Mouse (Mus musculus) neural tube, embryonic 12.5 days (tissue): ENCODE results near the gene Hsd11b2. TPM values are rescaled to one million over a fixed set of nuclear protein-coding genes. Genes with fewer than 3 reads are reported as not detected.
"Not testable (repeated sequence)": the region's sequence is repeated elsewhere in the genome, so short reads cannot be mapped to it uniquely, and the experiment has no call there.

Experiments
- ATAC-seq: fragments of 200-750 bp; cut with Nextera tagmentation; 2 replicates; pipeline ENCODE4 v1.8.0; 2017; ENCODE audit warnings: low read depth, mild to moderate bottlenecking, moderate TSS enrichment, moderate library complexity; ENCODE audit not compliant: low FRiP score
- H3K27ac ChIP-seq: fragments of 300-500 bp; sonication (generic); 2 replicates; pipeline ENCODE4 v1.5.1; 2016
- H3K27me3 ChIP-seq: fragments of 300-500 bp; sonication (generic); replicated peaks from 2 replicates; pipeline ENCODE4 v1.6.1; 2016; ENCODE audit warnings: mild to moderate bottlenecking
- H3K36me3 ChIP-seq: fragments of 300-500 bp; sonication (generic); 2 replicates; pipeline ENCODE4 v1.6.1; 2016; ENCODE audit warnings: mild to moderate bottlenecking
- H3K4me1 ChIP-seq: fragments of 300-500 bp; sonication (generic); 2 replicates; pipeline ENCODE4 v1.6.1; 2016
- H3K4me2 ChIP-seq: fragments of 300-500 bp; sonication (generic); replicated peaks from 2 replicates; pipeline ENCODE4 v1.6.1; 2016; ENCODE audit warnings: mild to moderate bottlenecking
- H3K4me3 ChIP-seq: fragments of 300-500 bp; sonication (generic); 2 replicates; pipeline ENCODE4 v1.5.1; 2016
- H3K9ac ChIP-seq: fragments of 300-500 bp; sonication (generic); 2 replicates; pipeline ENCODE4 v1.6.1; 2016; ENCODE audit warnings: mild to moderate bottlenecking
- H3K9me3 ChIP-seq: fragments of 300-500 bp; sonication (generic); 2 replicates; pipeline ENCODE4 v1.6.1; 2016; ENCODE audit warnings: mild to moderate bottlenecking
- WGBS: fragments of 180-500 bp; shearing (Covaris S2); methylation state at CpG from one replicate; pipeline ENCODE4 v1.1.7; 2016; 5-methylcytosine and 5-hydroxymethylcytosine counted together
- polyA plus RNA-seq: library from polyadenylated mRNA; unstranded; fragments of >200 nt; fragmentation: Nextera tagmentation; extraction: Ambion mirVana; gene quantifications from 2 replicates; pipeline ENCODE4 v1.2.1, GENCODE M21; 2016

The Hsd11b2 gene
- polyA plus RNA-seq, 1 experiment from 2014 or later, result 23.8 TPM

DNA sequence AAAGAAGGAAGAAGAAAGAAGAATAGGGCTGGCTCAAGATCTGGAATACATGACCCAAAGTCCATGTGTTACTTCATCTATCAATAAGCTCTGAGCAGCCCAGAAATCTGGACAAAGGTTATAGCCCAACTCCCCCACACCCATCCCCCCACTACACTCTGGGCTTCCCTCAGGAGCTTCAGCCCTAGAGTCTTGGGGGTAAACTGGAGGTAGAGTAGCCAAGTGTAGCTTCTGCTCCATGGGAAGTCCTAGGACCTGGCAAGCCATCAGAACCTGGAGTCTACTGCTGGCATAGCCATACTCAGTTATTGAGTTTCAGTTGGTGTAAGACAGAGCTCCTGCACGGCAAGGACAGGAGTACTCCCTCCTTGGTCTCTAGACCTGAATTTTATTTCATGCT is 31.0 kb downstream of the Hsd11b2 start:
- no peaks in the 10 kb centered on the region for H3K9me3 ChIP-seq
- WGBS, result 97% methylated on average over 1 of the region's 1 CpGs
- no peak overlapping the region for H3K27ac ChIP-seq
- H3K4me3 ChIP-seq, result no peak overlapping the region
- H3K27me3 ChIP-seq, result no peaks in the 10 kb centered on the region
- ATAC-seq, result no peak
- H3K36me3 ChIP-seq, result 0 out of 2 replicates have a peak, but pooled peaks cover 5% of the 10 kb centered on the region
- peaks cover 9% of the 10 kb centered on the region for H3K4me1 ChIP-seq
- H3K4me2 ChIP-seq, result no peak overlapping the region
- no peak overlapping the region for H3K9ac ChIP-seq

GRCm38 (mm10) chr8:105550083-105550482 is 31.5 kb downstream of the Hsd11b2 start:
- Histone ChIP-seq H3K4me3 (no peak overlapping the region), H3K4me2 (no peak overlapping the region), H3K9ac (no peak overlapping the region), H3K27me3 (no peaks in the 10 kb centered on the region), H3K27ac (no peak overlapping the region), H3K4me1 (peaks cover 5% of the 10 kb centered on the region; the same call in 1 of the 2 replicates), H3K9me3 (no peaks in the 10 kb centered on the region), H3K36me3 (0 out of 2 replicates have a peak, but pooled peaks cover 5% of the 10 kb centered on the region)
- ATAC-seq, result no peak
- WGBS, result 76% methylated on average over 2 of the region's 2 CpGs

- WGBS, result 88% methylated on average over 2 of the region's 2 CpGs
- Histone ChIP-seq H3K9me3 (no peaks in the 10 kb centered on the region), H3K4me2 (no peak overlapping the region), H3K4me1 (no peaks in the 10 kb centered on the region), H3K36me3 (0 out of 2 replicates have a peak, but pooled peaks cover 5% of the 10 kb centered on the region), H3K27me3 (no peaks in the 10 kb centered on the region), H3K27ac (no peak overlapping the region), H3K9ac (no peak overlapping the region), H3K4me3 (no peak overlapping the region)
- ATAC-seq, result no peak
Measured at GRCm38 (mm10) chr8:105552032-105552431, 33.5 kb downstream of the Hsd11b2 start.

GRCm38 (mm10) chr8:105552824-105553223 is 34.3 kb downstream of the Hsd11b2 start:
- no peaks in the 10 kb centered on the region for H3K9me3 ChIP-seq
- no peaks in the 10 kb centered on the region for H3K4me1 ChIP-seq
- 0 out of 2 replicates have a peak, but pooled peaks cover 5% of the 10 kb centered on the region for H3K36me3 ChIP-seq
- H3K27me3 ChIP-seq, result no peaks in the 10 kb centered on the region
- H3K9ac ChIP-seq, result no peak overlapping the region
- no peak overlapping the region for H3K4me3 ChIP-seq
- H3K27ac ChIP-seq, result no peak overlapping the region
- no peak overlapping the region for H3K4me2 ChIP-seq
- WGBS, result 79% methylated on average over 1 of the region's 1 CpGs
- ATAC-seq, result no peak

- H3K27me3 ChIP-seq, result no peaks in the 10 kb centered on the region
- no peaks in the 10 kb centered on the region for H3K4me1 ChIP-seq
- no peaks in the 10 kb centered on the region for H3K9me3 ChIP-seq
- H3K4me2 ChIP-seq, result no peak overlapping the region
- no peak overlapping the region for H3K9ac ChIP-seq
- H3K27ac ChIP-seq, result no peak overlapping the region
- H3K4me3 ChIP-seq, result no peak overlapping the region
- 0 out of 2 replicates have a peak, but pooled peaks have one; percentile 56 for ATAC-seq
- 0 out of 2 replicates have a peak, but pooled peaks cover 6% of the 10 kb centered on the region for H3K36me3 ChIP-seq
Measured at GRCm38 (mm10) chr8:105554087-105554486, 35.5 kb downstream of the Hsd11b2 start.

DNA sequence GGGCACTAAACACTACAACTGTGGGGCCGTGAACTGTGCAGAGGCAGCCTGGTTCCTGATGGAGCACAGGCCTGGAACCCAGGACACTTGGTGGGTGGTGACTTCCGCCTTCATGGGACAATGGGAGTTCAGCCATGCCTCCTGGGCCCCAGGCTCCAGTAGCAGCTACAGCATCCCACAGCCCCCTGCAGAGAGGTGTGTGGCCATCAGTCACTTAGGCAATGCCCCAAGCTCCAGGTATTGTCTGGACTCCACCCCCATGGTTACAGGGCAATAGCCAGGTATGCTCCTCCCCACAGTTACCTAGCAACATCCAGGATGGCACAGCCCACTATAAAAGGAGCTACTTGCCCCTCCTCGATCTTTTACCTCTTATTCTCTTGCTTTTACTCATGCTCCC is 36.7 kb downstream of the Hsd11b2 start:
- H3K27ac ChIP-seq, result no peak overlapping the region
- H3K36me3 ChIP-seq, result 0 out of 2 replicates have a peak, but pooled peaks cover 9% of the 10 kb centered on the region
- H3K4me3 ChIP-seq, result no peak overlapping the region
- no peak overlapping the region for H3K4me2 ChIP-seq
- no peaks in the 10 kb centered on the region for H3K27me3 ChIP-seq
- no peaks in the 10 kb centered on the region for H3K9me3 ChIP-seq
- no peaks in the 10 kb centered on the region for H3K4me1 ChIP-seq
- H3K9ac ChIP-seq, result no peak overlapping the region
- 50% methylated on average over 3 of the region's 3 CpGs for WGBS
- ATAC-seq, result no peak

GRCm38 (mm10) chr8:105562863-105563262 is 44.3 kb downstream of the Hsd11b2 start:
- no peaks in the 10 kb centered on the region for H3K27me3 ChIP-seq
- ATAC-seq, result no peak
- 89% methylated on average over 3 of the region's 3 CpGs for WGBS
- no peak overlapping the region for H3K9ac ChIP-seq
- 0 out of 2 replicates have a peak, but pooled peaks cover 7% of the 10 kb centered on the region for H3K36me3 ChIP-seq
- no peaks in the 10 kb centered on the region for H3K9me3 ChIP-seq
- no peak overlapping the region for H3K4me2 ChIP-seq
- no peak overlapping the region for H3K4me3 ChIP-seq
- peaks cover 26% of the 10 kb centered on the region for H3K4me1 ChIP-seq
- no peak overlapping the region for H3K27ac ChIP-seq

- no peak for ATAC-seq
- H3K27ac ChIP-seq, result no peak overlapping the region
- H3K4me1 ChIP-seq, result peaks cover 26% of the 10 kb centered on the region
- 93% methylated on average over 1 of the region's 1 CpGs for WGBS
- 0 out of 2 replicates have a peak, but pooled peaks cover 7% of the 10 kb centered on the region for H3K36me3 ChIP-seq
- H3K4me2 ChIP-seq, result peak overlapping the region; percentile 1
- no peak overlapping the region for H3K9ac ChIP-seq
- no peak overlapping the region for H3K4me3 ChIP-seq
- H3K9me3 ChIP-seq, result no peaks in the 10 kb centered on the region
- no peaks in the 10 kb centered on the region for H3K27me3 ChIP-seq
Measured at GRCm38 (mm10) chr8:105563871-105564270, 45.3 kb downstream of the Hsd11b2 start.

- H3K4me1 ChIP-seq, result peaks cover 26% of the 10 kb centered on the region
- peak overlapping the region; percentile 92; the same call in 1 of the 2 replicates for H3K9ac ChIP-seq
- not testable (repeated sequence) for H3K27me3 ChIP-seq, ATAC-seq, H3K36me3 ChIP-seq, H3K9me3 ChIP-seq, H3K27ac ChIP-seq
- 90% methylated on average over 9 of the region's 9 CpGs for WGBS
- peak overlapping the region; percentile 87 for H3K4me2 ChIP-seq
- peak overlapping the region; percentile 81 for H3K4me3 ChIP-seq
Measured at GRCm38 (mm10) chr8:105564573-105565229, 46.1 kb downstream of the Hsd11b2 start.

DNA sequence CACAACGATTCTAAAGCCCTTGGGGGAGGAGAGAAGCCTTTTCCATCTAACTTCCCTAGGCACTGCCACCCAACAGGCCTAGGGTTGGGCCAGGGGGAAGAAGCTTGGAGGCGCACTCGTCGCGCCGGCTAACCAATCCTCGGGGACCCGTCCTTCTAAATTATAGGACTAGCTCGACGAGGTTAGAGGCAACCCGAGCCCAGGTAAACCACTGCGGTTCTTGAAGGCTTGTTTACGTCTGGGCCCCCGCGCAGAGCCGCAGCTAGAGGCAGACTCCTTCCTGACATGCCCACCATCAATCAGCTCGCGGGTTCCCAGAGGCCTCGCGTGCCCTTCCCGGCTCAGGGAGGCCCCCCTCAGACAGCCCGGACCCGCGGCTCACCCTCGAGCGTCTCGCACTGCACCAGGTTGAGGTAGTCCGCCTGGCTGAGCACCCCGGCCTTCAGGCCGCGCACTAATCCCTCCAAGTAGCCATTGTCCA is 46.9 kb downstream of the Hsd11b2 start:
- Histone ChIP-seq H3K36me3 (no peaks in the 10 kb centered on the region), H3K27me3 (no peaks in the 10 kb centered on the region), H3K27ac (peak overlapping the region; percentile 74), H3K9ac (peak overlapping the region; percentile 92), H3K4me1 (peaks cover 26% of the 10 kb centered on the region), H3K9me3 (no peaks in the 10 kb centered on the region), H3K4me3 (peak overlapping the region; percentile 81), H3K4me2 (peak overlapping the region; percentile 87)
- ATAC-seq, result peak; percentile 81
- 2% methylated on average over 31 of the region's 31 CpGs for WGBS

- 3% methylated on average over 52 of the region's 53 CpGs for WGBS
- ATAC-seq, result peak; percentile 98
- H3K9me3 ChIP-seq, result no peaks in the 10 kb centered on the region
- H3K9ac ChIP-seq, result peak within 1 kb of the TSS; percentile 92
- H3K4me2 ChIP-seq, result peak within 1 kb of the TSS; percentile 87
- H3K36me3 ChIP-seq, result no peaks in the 10 kb centered on the region
- peak within 1 kb of the TSS; percentile 74 for H3K27ac ChIP-seq
- H3K4me1 ChIP-seq, result peaks cover 26% of the 10 kb centered on the region
- H3K27me3 ChIP-seq, result no peaks in the 10 kb centered on the region
- peak within 1 kb of the TSS; percentile 81 for H3K4me3 ChIP-seq
Measured at GRCm38 (mm10) chr8:105565952-105566702, 47.6 kb downstream of the Hsd11b2 start, which contains the start of gene Atp6v0d1. Gene Atp6v0d1, minus strand, starts transcription at chr8:105566047.
